Mouse (Mus musculus) heart, embryonic 10.5 days (tissue): ENCODE measurements around the gene Bcl6. TPM values are rescaled to one million over a fixed set of nuclear protein-coding genes. Genes with fewer than 3 reads are reported as not detected.
A peak's percentile ranks its signal among the peaks of the same experiment; 100 is the strongest.

Source experiments
- DNase-seq: peaks from one replicate; pipeline ENCODE4 v3.0.0-alpha.2; 2017; ENCODE audit warnings: low spot score
- H3K27ac ChIP-seq: fragments of 300-500 bp; sonication (generic); 2 replicates; pipeline ENCODE4 v1.5.1; 2016; ENCODE audit warnings: mild to moderate bottlenecking
- H3K27me3 ChIP-seq: fragments of 300-500 bp; sonication (generic); 2 replicates; pipeline ENCODE4 v1.6.1; 2016; ENCODE audit warnings: mild to moderate bottlenecking; ENCODE audit not compliant: poor library complexity, insufficient read depth, severe bottlenecking
- H3K36me3 ChIP-seq: fragments of 300-500 bp; sonication (generic); 2 replicates; pipeline ENCODE4 v1.6.1; 2016; ENCODE audit warnings: mild to moderate bottlenecking, moderate library complexity
- H3K4me1 ChIP-seq: fragments of 300-500 bp; sonication (generic); 2 replicates; pipeline ENCODE4 v1.6.1; 2016; ENCODE audit warnings: mild to moderate bottlenecking
- H3K4me3 ChIP-seq: fragments of 300-500 bp; sonication (generic); 2 replicates; pipeline ENCODE4 v1.5.1; 2016; ENCODE audit warnings: mild to moderate bottlenecking, moderate library complexity
- H3K9me3 ChIP-seq: fragments of 300-500 bp; sonication (generic); 2 replicates; pipeline ENCODE4 v1.6.1; 2016; ENCODE audit warnings: mild to moderate bottlenecking, moderate library complexity
- WGBS: fragments of 180-500 bp; shearing (Covaris S2); methylation state at CpG from one replicate; pipeline ENCODE4 v1.1.7; 2016; 5-methylcytosine and 5-hydroxymethylcytosine counted together
- polyA plus RNA-seq: library from polyadenylated mRNA; unstranded; fragments of >200 nt; fragmentation: Nextera tagmentation; extraction: Ambion mirVana; gene quantifications from 2 replicates; pipeline ENCODE4 v1.2.1, GENCODE M21; 2016

Gene Bcl6
- polyA plus RNA-seq, 1 experiment from 2014 or later = 0.05 TPM

DNA sequence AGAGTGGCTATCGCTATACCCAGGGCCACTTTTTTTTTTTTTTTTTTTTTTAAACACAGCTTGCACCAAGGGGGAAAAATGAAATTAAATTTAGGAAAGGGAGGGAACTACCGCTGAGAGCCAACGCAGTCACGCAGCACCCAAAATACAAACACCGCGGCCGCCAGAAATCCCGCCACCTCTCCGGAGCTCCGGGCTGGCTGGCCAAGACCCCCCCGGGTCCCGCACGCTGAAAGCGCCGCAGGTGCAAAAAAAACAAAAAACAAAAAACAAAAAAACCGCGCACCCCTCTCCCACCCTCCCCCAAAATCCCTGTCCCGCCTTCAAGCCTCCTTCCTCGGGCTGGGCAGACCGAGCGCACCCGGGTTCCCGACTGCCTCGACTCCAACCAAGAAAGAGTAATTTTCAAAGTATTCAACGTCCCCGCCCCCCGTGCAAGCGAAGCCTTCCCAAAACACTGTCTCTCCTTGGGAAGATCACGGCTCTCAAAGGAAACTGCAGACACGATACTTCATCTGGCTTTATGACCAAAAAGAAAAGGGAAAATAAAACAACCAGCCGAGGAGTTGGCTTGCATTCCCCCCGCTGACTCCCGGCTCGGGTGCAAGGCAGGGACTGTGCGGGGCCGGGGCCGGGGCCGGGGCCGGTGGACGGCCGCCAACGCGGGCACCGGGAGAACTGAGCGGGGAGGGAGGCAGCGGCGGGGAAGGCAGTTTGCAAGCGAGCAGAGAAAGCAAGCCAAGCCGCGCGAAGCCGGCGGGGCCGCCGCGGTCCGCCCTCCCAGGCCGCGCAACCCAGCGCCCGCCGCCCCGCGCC is 1.1 kb downstream of the Bcl6 start:
- H3K27me3 ChIP-seq = no peaks in the 10 kb centered on the region; the same call in 1 of the 2 replicates
- under 1% methylated on average over 64 of the region's 64 CpGs for WGBS
- no peaks in the 10 kb centered on the region for H3K9me3 ChIP-seq
- H3K27ac ChIP-seq = peak overlapping the region; percentile 100
- no peaks in the 10 kb centered on the region for H3K36me3 ChIP-seq
- peaks cover 43% of the 10 kb centered on the region for H3K4me1 ChIP-seq
- H3K4me3 ChIP-seq = peak overlapping the region; percentile 82
- peak; percentile 79 for DNase-seq

- Histone ChIP-seq H3K4me3 (peak overlapping the region; percentile 82), H3K27me3 (peaks cover 2% of the 10 kb centered on the region; the same call in 1 of the 2 replicates), H3K27ac (peak overlapping the region; percentile 100), H3K4me1 (peaks cover 43% of the 10 kb centered on the region), H3K9me3 (no peaks in the 10 kb centered on the region), H3K36me3 (no peaks in the 10 kb centered on the region)
- WGBS = 0% methylated on average over 17 of the region's 17 CpGs
- DNase-seq = peak; percentile 75
These were observed 1.8 kb downstream of the Bcl6 start for GRCm38 (mm10) chr16:23986871-23987270.

DNA sequence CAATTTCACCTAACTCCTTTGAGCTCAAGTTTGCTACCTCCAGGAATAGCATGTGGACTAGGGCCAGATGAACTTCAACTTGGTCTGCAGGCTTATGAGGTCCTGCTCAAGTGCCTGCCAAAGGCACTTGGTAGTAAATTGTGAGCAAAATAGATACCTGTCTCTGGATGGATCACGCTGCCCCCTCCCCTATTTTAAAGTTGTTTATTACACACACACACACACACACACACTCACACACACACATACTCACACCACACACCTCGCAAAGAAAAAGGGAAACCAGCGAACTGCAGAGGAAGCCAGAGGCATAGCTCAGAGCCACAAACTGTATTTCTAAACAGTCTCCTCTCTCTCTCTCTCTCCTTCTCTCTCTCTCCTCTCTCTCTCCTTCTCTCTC is 2.5 kb downstream of the Bcl6 start:
- Histone ChIP-seq H3K27me3 (peaks cover 7% of the 10 kb centered on the region; the same call in 1 of the 2 replicates), H3K4me3 (peak overlapping the region; percentile 82; the same call in 1 of the 2 replicates), H3K4me1 (peaks cover 43% of the 10 kb centered on the region), H3K36me3 (no peaks in the 10 kb centered on the region), H3K9me3 (no peaks in the 10 kb centered on the region), H3K27ac (peak overlapping the region; percentile 100; the same call in 1 of the 2 replicates)
- DNase-seq = no peak
- WGBS = 1% methylated on average over 3 of the region's 3 CpGs

GRCm38 (mm10) chr16:23985467-23985861 is 3.2 kb downstream of the Bcl6 start:
- Histone ChIP-seq H3K4me1 (peaks cover 48% of the 10 kb centered on the region), H3K9me3 (no peaks in the 10 kb centered on the region), H3K4me3 (peak overlapping the region; percentile 64), H3K27ac (no peak overlapping the region), H3K36me3 (no peaks in the 10 kb centered on the region), H3K27me3 (peaks cover 9% of the 10 kb centered on the region; the same call in 1 of the 2 replicates)
- 5% methylated on average over 6 of the region's 6 CpGs for WGBS
- DNase-seq = no peak

DNA sequence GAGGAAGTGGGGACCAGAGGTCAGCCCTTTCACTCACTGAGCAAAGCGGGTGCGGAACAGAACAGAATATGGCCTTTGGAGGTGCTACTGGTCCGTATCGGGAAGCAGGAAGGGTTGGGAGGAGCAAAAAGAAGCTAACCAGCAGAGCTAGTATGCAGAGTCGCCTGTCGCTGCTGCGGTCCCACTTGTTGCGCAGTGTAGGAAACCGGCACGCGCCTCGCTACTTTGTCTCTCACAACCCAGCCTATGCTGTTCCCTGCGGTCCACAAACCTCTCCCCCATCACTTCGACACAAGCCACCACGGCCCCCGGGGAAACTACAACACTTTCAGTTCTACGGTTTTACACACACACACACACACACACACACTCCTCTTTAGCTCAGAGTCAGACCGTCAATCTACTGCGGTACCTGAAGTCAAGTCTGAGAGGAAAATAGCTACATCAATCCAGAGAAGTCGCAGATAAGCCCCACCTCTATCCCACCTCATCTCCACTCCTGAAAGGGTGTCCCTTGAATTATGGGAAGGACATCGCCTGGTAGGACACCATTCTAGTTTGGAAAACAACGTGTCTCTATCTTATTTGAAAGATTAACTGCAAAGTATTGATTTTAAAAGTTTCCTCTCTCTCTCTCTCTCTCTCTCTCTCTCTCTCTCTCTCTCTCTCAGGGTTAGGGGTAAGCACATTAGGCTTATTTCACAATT is 3.7 kb downstream of the Bcl6 start:
- Histone ChIP-seq H3K36me3 (no peaks in the 10 kb centered on the region), H3K27me3 (peaks cover 14% of the 10 kb centered on the region; the same call in 1 of the 2 replicates), H3K9me3 (no peaks in the 10 kb centered on the region), H3K4me3 (peak overlapping the region; percentile 64), H3K4me1 (peaks cover 47% of the 10 kb centered on the region), H3K27ac (peak overlapping the region; percentile 72; the same call in 1 of the 2 replicates)
- WGBS = under 1% methylated on average over 22 of the region's 22 CpGs
- DNase-seq = no peak

GRCm38 (mm10) chr16:23984183-23984582 is 4.5 kb downstream of the Bcl6 start:
- 2% methylated on average over 22 of the region's 22 CpGs for WGBS
- Histone ChIP-seq H3K4me1 (peaks cover 45% of the 10 kb centered on the region), H3K4me3 (peak overlapping the region; percentile 64), H3K27me3 (peaks cover 22% of the 10 kb centered on the region), H3K36me3 (no peaks in the 10 kb centered on the region), H3K9me3 (no peaks in the 10 kb centered on the region), H3K27ac (peak overlapping the region; percentile 72; the same call in 1 of the 2 replicates)
- peak; percentile 92 for DNase-seq

DNA sequence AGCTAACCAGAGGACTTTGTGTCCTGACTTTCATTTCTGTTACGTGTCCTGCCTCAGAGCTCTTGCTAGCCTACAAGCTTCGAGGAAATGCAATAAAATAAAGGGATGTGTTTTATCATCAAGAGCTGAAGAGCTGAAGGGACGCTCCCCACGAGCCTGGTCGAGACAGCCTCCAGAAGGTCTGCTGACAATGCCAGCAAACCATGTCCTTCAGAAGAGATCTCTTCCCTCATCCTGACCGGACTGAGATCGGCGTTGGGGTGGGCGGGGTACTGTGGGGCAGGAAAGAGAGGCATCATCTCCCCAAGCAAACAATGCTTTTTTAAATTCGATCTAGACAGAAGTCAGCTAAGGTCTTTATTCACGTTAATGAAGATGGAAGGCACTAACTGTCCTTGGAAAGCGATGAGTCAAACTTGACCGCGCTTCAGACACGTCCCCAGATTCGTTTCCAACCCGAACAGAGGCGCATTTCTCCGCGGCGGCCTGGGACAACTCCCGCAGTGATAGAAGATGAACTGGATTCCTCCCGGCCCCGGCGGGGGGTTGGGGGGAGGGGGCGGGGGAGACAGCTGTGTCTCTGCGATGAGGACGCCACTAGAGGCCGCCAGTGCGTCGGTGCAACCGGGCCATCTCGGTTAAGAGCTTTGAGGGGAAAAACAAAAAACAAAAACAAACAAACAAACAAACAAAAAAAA is 5.6 kb downstream of the Bcl6 start:
- H3K27me3 ChIP-seq = peaks cover 25% of the 10 kb centered on the region
- no peak for DNase-seq
- peak overlapping the region; percentile 67 for H3K4me3 ChIP-seq
- peaks cover 45% of the 10 kb centered on the region for H3K4me1 ChIP-seq
- under 1% methylated on average over 33 of the region's 33 CpGs for WGBS
- H3K27ac ChIP-seq = peak overlapping the region; percentile 72
- no peaks in the 10 kb centered on the region for H3K9me3 ChIP-seq
- H3K36me3 ChIP-seq = no peaks in the 10 kb centered on the region

- peaks cover 45% of the 10 kb centered on the region for H3K4me1 ChIP-seq
- peaks cover 25% of the 10 kb centered on the region for H3K27me3 ChIP-seq
- H3K36me3 ChIP-seq = no peaks in the 10 kb centered on the region
- peak overlapping the region; percentile 72; the same call in 1 of the 2 replicates for H3K27ac ChIP-seq
- peak overlapping the region; percentile 67 for H3K4me3 ChIP-seq
- H3K9me3 ChIP-seq = no peaks in the 10 kb centered on the region
- peak; percentile 91 for DNase-seq
- WGBS = 2% methylated on average over 28 of the region's 28 CpGs
These were observed 6.5 kb downstream of the Bcl6 start for GRCm38 (mm10) chr16:23981925-23982851.

GRCm38 (mm10) chr16:23980991-23981720 is 7.5 kb downstream of the Bcl6 start:
- Histone ChIP-seq H3K4me1 (peaks cover 37% of the 10 kb centered on the region), H3K36me3 (no peaks in the 10 kb centered on the region), H3K27me3 (peaks cover 25% of the 10 kb centered on the region), H3K9me3 (no peaks in the 10 kb centered on the region), H3K4me3 (peak overlapping the region; percentile 67), H3K27ac (peak overlapping the region; percentile 64; the same call in 1 of the 2 replicates)
- WGBS = 2% methylated on average over 32 of the region's 32 CpGs
- no peak for DNase-seq

DNA sequence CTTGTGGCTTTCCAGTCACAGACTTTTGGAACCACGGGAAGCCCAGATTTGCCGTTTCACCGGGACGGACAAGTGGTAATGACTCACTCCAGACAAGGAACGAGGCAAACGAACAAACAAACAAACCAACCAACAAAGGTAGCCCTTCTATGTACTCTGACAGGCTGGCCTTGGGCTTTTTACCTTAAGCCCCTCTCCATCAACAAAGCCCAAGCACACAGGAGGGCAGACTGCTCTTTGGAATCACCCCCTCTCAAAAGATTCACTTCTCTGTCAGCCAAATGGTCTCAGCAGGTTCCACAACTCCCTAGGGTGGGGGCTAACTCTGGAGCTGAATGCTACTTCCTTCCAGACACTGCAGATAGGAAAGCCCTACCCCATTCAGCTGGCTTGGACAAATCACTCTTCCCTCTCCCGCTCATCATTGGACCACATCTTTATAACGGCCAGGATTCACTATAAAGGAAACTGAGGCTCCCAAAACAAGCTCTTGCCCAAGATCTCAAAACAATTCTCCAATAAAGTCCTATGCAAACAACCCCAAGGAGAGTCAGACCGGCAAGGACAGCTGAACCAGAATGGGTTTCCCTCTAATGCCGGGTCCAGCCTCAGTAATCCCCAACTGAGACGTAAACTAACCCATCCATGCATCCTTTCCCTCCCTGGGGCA is 8.3 kb downstream of the Bcl6 start:
- Histone ChIP-seq H3K9me3 (no peaks in the 10 kb centered on the region), H3K36me3 (no peaks in the 10 kb centered on the region), H3K4me3 (peak overlapping the region; percentile 67), H3K27ac (no peak overlapping the region), H3K27me3 (peaks cover 25% of the 10 kb centered on the region), H3K4me1 (peaks cover 30% of the 10 kb centered on the region)
- no peak for DNase-seq
- 7% methylated on average over 11 of the region's 11 CpGs for WGBS

DNA sequence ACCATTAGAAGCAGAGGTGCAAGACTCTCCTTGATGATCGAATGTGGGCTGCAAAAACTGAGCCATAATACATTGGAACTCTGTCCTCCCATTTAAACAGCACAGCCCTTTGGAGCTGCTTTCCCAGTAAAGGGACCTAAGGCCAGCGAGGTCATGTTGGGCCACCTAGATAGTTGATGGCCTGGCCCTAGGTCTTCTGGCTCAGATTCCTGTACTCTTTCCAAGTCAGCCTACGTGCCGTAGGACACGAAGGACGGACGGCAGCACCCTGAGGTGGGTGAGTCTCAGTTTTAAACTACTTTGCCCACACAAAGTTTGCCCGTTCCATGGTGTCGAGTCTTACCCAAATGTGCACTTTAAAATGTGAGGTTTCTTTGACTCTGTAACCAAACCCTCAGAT is 9.2 kb downstream of the Bcl6 start:
- no peak for DNase-seq
- H3K27ac ChIP-seq = no peak overlapping the region
- H3K4me3 ChIP-seq = no peak overlapping the region
- peaks cover 24% of the 10 kb centered on the region for H3K4me1 ChIP-seq
- H3K36me3 ChIP-seq = no peaks in the 10 kb centered on the region
- 83% methylated on average over 9 of the region's 9 CpGs for WGBS
- H3K9me3 ChIP-seq = no peaks in the 10 kb centered on the region
- peaks cover 25% of the 10 kb centered on the region for H3K27me3 ChIP-seq
